Mouse (Mus musculus) neural tube, embryonic 11.5 days (tissue): ENCODE data around the gene Elfn1. TPM values are rescaled to one million over a fixed set of nuclear protein-coding genes. Genes with fewer than 3 reads are reported as not detected.

Source experiments
- ATAC-seq: fragments of 200-750 bp; cut with Nextera tagmentation; 2 replicates; pipeline ENCODE4 v1.8.0; 2017; ENCODE audit warnings: moderate number of reproducible peaks, mild to moderate bottlenecking, moderate TSS enrichment, moderate library complexity; ENCODE audit not compliant: insufficient read depth, low FRiP score, low TSS enrichment
- DNase-seq: peaks from one replicate; pipeline ENCODE4 v3.0.0-alpha.2; 2015; ENCODE audit warnings: low spot score
- H3K27ac ChIP-seq: fragments of 300-500 bp; sonication (generic); 2 replicates; pipeline ENCODE4 v1.5.1; 2014; ENCODE audit warnings: low read depth, mild to moderate bottlenecking, low read length
- H3K27me3 ChIP-seq: fragments of 300-500 bp; sonication (generic); 2 replicates; pipeline ENCODE4 v1.6.1; 2014; ENCODE audit warnings: mild to moderate bottlenecking, low read length, mixed read lengths; ENCODE audit not compliant: control insufficient read depth, insufficient read depth
- H3K36me3 ChIP-seq: fragments of 300-500 bp; sonication (generic); 2 replicates; pipeline ENCODE4 v1.6.1; 2014; ENCODE audit warnings: mild to moderate bottlenecking, low read length, moderate library complexity, mixed read lengths; ENCODE audit not compliant: control insufficient read depth, insufficient read depth
- H3K4me1 ChIP-seq: fragments of 300-500 bp; sonication (generic); 2 replicates; pipeline ENCODE4 v1.6.1; 2014; ENCODE audit warnings: low read length, mixed read lengths; ENCODE audit not compliant: control insufficient read depth, insufficient read depth
- H3K4me2 ChIP-seq: fragments of 300-500 bp; sonication (generic); 2 replicates; pipeline ENCODE4 v1.6.1; 2014; ENCODE audit warnings: low read depth, mild to moderate bottlenecking, moderate library complexity
- H3K4me3 ChIP-seq: fragments of 300-500 bp; sonication (generic); 2 replicates; pipeline ENCODE4 v1.5.1; 2014; ENCODE audit warnings: low read depth, low read length
- H3K9ac ChIP-seq: fragments of 300-500 bp; sonication (generic); 2 replicates; pipeline ENCODE4 v1.6.1; 2014; ENCODE audit warnings: mild to moderate bottlenecking, low read length
- H3K9me3 ChIP-seq: fragments of 300-500 bp; sonication (generic); 2 replicates; pipeline ENCODE4 v1.6.1; 2016; ENCODE audit warnings: low read length; ENCODE audit not compliant: control insufficient read depth
- WGBS: fragments of 180-500 bp; shearing (Covaris S2); extraction: QIAGEN DNeasy Blood & Tissue Kit; methylation state at CpG from one replicate; pipeline ENCODE4 v1.1.7; 2014; 5-methylcytosine and 5-hydroxymethylcytosine counted together
- polyA plus RNA-seq: library from polyadenylated mRNA; unstranded; fragments of >200 nt; fragmentation: Nextera tagmentation; extraction: Ambion mirVana; gene quantifications from 2 replicates; pipeline ENCODE4 v1.2.1, GENCODE M21; 2014

Elfn1 gene
- polyA plus RNA-seq, 1 experiment from 2014 or later, result 2.3 TPM

GRCm38 (mm10) chr5:140002541-140002940 lies 94.8 kb downstream of the Elfn1 start:
- no peak overlapping the region for H3K27ac ChIP-seq
- H3K36me3 ChIP-seq, result no peaks in the 10 kb centered on the region
- no peak overlapping the region for H3K4me2 ChIP-seq
- H3K9ac ChIP-seq, result no peak overlapping the region
- ATAC-seq (no peak), DNase-seq (no peak)
- no peaks in the 10 kb centered on the region for H3K4me1 ChIP-seq
- no peaks in the 10 kb centered on the region for H3K9me3 ChIP-seq
- WGBS, result 44% methylated on average over 3 of the region's 3 CpGs
- no peaks in the 10 kb centered on the region for H3K27me3 ChIP-seq
- no peak overlapping the region for H3K4me3 ChIP-seq

- Histone ChIP-seq H3K4me1 (no peaks in the 10 kb centered on the region), H3K9me3 (no peaks in the 10 kb centered on the region), H3K36me3 (no peaks in the 10 kb centered on the region), H3K9ac (no peak overlapping the region), H3K27ac (no peak overlapping the region), H3K27me3 (no peaks in the 10 kb centered on the region), H3K4me3 (no peak overlapping the region), H3K4me2 (no peak overlapping the region)
- no peak for ATAC-seq
- DNase-seq, result no peak
- WGBS, result 89% methylated on average over 8 of the region's 8 CpGs
Observed at GRCm38 (mm10) chr5:140006861-140007260, 99.1 kb downstream of the Elfn1 start.

GRCm38 (mm10) chr5:140007656-140008522 lies 100.1 kb downstream of the Elfn1 start:
- Histone ChIP-seq H3K4me2 (no peak overlapping the region), H3K27me3 (no peaks in the 10 kb centered on the region), H3K9me3 (no peaks in the 10 kb centered on the region), H3K27ac (no peak overlapping the region), H3K4me1 (no peaks in the 10 kb centered on the region), H3K4me3 (no peak overlapping the region), H3K36me3 (no peaks in the 10 kb centered on the region), H3K9ac (no peak overlapping the region)
- no peak for DNase-seq
- 57% methylated on average over 9 of the region's 9 CpGs for WGBS
- no peak for ATAC-seq

- WGBS, result 76% methylated on average over 5 of the region's 5 CpGs
- H3K9ac ChIP-seq, result no peak overlapping the region
- no peak for DNase-seq
- no peak for ATAC-seq
- no peaks in the 10 kb centered on the region for H3K9me3 ChIP-seq
- H3K4me3 ChIP-seq, result no peak overlapping the region
- H3K36me3 ChIP-seq, result no peaks in the 10 kb centered on the region
- no peak overlapping the region for H3K27ac ChIP-seq
- no peaks in the 10 kb centered on the region for H3K27me3 ChIP-seq
- H3K4me2 ChIP-seq, result no peak overlapping the region
- no peaks in the 10 kb centered on the region for H3K4me1 ChIP-seq
Observed at GRCm38 (mm10) chr5:140008523-140008806, 100.7 kb downstream of the Elfn1 start.

DNA sequence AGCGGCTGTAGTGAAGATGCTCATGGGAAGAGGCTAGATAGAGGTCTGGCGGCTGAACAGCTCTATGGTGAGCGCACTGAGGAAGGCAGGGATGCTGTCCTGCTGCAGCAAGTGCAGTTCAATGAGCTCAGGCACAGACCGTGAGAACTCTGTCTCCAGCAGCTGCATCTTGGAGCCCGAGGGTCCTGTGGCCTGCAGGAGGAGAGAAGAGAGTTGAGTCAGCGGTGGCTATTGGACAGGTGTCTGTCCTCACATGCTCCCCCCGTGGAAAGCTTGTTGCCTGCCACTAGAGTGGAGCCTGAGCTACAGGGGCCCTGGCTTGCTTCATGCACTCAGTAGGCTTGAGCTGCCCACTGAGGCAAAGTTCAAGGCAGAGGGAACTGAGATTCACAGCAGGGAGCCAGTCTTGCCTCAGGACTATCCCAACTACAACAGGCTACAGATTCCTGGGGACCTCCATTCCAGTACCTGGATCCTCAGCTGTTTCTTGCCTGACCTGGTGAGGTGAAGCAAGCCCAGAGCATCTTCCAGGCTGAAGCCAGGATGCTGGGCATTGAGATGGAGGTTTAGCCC lies 101.4 kb downstream of the Elfn1 start:
- no peaks in the 10 kb centered on the region for H3K27me3 ChIP-seq
- ATAC-seq (no peak), DNase-seq (no peak)
- H3K27ac ChIP-seq, result no peak overlapping the region
- H3K9ac ChIP-seq, result no peak overlapping the region
- 84% methylated on average over 7 of the region's 7 CpGs for WGBS
- no peak overlapping the region for H3K4me3 ChIP-seq
- H3K9me3 ChIP-seq, result no peaks in the 10 kb centered on the region
- H3K4me2 ChIP-seq, result no peak overlapping the region
- H3K36me3 ChIP-seq, result no peaks in the 10 kb centered on the region
- no peaks in the 10 kb centered on the region for H3K4me1 ChIP-seq

DNA sequence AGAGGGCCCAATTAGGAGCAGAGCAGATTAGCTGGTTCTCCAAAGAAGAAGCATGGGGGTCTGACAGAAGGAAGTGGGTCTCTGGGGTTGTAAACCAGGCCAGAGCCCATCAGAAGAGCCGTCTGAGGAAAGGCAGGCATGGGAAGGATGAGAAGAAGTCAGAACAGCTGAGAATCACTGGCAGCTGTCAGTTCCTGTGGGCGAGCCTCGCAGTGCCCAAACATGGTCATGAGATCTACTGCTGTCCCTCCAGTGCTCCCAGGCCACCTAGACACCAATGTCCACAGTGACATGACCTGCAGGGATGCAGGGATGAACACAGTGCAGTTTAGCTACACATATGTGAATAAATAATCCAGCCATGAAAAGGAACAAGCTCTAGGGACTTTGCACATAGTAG lies 102.7 kb downstream of the Elfn1 start:
- no peak for DNase-seq
- H3K9ac ChIP-seq, result no peak overlapping the region
- ATAC-seq, result no peak
- H3K27me3 ChIP-seq, result no peaks in the 10 kb centered on the region
- no peak overlapping the region for H3K4me2 ChIP-seq
- H3K4me3 ChIP-seq, result no peak overlapping the region
- H3K9me3 ChIP-seq, result no peaks in the 10 kb centered on the region
- no peak overlapping the region for H3K27ac ChIP-seq
- no peaks in the 10 kb centered on the region for H3K4me1 ChIP-seq
- no peaks in the 10 kb centered on the region for H3K36me3 ChIP-seq
- 76% methylated on average over 3 of the region's 3 CpGs for WGBS

GRCm38 (mm10) chr5:140012286-140012967 lies 104.7 kb downstream of the Elfn1 start:
- H3K27ac ChIP-seq, result no peak overlapping the region
- DNase-seq, result no peak
- no peaks in the 10 kb centered on the region for H3K4me1 ChIP-seq
- no peaks in the 10 kb centered on the region for H3K36me3 ChIP-seq
- no peak overlapping the region for H3K4me2 ChIP-seq
- no peak overlapping the region for H3K4me3 ChIP-seq
- no peaks in the 10 kb centered on the region for H3K9me3 ChIP-seq
- H3K27me3 ChIP-seq, result no peaks in the 10 kb centered on the region
- H3K9ac ChIP-seq, result no peak overlapping the region
- ATAC-seq, result no peak
- 91% methylated on average over 12 of the region's 12 CpGs for WGBS

DNA sequence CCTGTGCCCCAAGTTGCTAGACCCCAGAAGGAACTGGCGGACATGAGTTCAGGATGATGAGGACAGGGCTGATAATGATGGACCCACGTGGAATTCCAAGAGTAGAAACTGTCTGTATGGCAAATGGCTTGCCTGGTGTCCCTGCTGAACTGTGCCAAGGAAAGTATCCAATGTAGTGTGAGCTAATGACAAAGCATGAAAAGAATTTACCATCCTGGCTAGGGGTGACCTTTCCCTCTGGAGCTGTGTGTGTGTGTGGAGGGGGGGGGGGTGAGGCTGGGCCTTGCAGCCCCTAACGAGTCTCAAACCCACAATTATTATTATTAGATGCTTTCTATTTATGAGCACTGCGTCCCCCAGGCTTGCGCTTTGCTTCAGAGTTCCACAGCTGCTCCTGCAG lies 105.9 kb downstream of the Elfn1 start:
- no peak overlapping the region for H3K9ac ChIP-seq
- no peaks in the 10 kb centered on the region for H3K27me3 ChIP-seq
- H3K9me3 ChIP-seq, result no peaks in the 10 kb centered on the region
- H3K4me3 ChIP-seq, result no peak overlapping the region
- no peaks in the 10 kb centered on the region for H3K36me3 ChIP-seq
- DNase-seq (no peak), ATAC-seq (no peak)
- no peak overlapping the region for H3K27ac ChIP-seq
- WGBS, result 91% methylated on average over 5 of the region's 5 CpGs
- H3K4me2 ChIP-seq, result no peak overlapping the region
- no peaks in the 10 kb centered on the region for H3K4me1 ChIP-seq

DNA sequence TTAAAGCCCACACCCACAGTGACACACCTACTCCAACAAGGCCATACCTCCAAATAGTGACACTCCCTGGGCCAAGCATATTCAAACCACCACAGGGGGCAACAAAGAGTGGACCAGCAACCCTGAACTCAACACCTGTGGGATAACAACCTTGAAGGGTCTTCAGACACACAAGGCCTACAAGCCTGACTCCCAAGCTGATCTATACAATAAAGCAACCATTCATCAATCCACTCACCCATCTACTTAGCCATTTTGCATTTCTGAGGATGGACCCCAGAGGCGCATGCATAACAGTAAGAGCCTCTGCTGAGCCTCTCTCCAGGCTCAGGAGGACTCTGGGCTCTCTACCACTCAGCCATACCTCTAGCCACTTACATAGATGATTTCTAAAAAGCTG lies 109.2 kb downstream of the Elfn1 start:
- 87% methylated on average over 1 of the region's 1 CpGs for WGBS
- no peak overlapping the region for H3K4me3 ChIP-seq
- H3K4me1 ChIP-seq, result no peaks in the 10 kb centered on the region
- no peak overlapping the region for H3K27ac ChIP-seq
- H3K4me2 ChIP-seq, result no peak overlapping the region
- ATAC-seq, result no peak
- H3K9me3 ChIP-seq, result no peaks in the 10 kb centered on the region
- no peak overlapping the region for H3K9ac ChIP-seq
- DNase-seq, result no peak
- no peaks in the 10 kb centered on the region for H3K36me3 ChIP-seq
- no peaks in the 10 kb centered on the region for H3K27me3 ChIP-seq
